Mouse (Mus musculus) liver, adult 2 months (tissue): ENCODE data around the gene Cd101.

ENCODE experiments used
- CTCF ChIP-seq: fragments of 200-500 bp; IDR thresholded peaks from 2 replicates; pipeline ENCODE4 v1.5.1; 2011; ENCODE audit warnings: low read depth, low read length, control low read depth
- POLR2A ChIP-seq: fragments of 200-500 bp; IDR thresholded peaks from 2 replicates; pipeline ENCODE4 v1.6.1; 2011; ENCODE audit warnings: low read length, control low read depth; ENCODE audit not compliant: insufficient read depth; ENCODE audit errors: extremely low read depth

- TF ChIP-seq CTCF: no peak
- TF ChIP-seq POLR2A: no peak
These were observed at the start of gene Cd101 for GRCm38 (mm10) chr3:101029339-101029738.
